Mouse (Mus musculus): ENCODE measurements around the gene Ddx5. TPM values are rescaled to one million over a fixed set of nuclear protein-coding genes. Genes with fewer than 3 reads are reported as not detected.
"Not testable (repeated sequence)": the region's sequence is repeated elsewhere in the genome, so short reads cannot be mapped to it uniquely, and the experiment has no call there.

Ddx5 gene
- polyA plus RNA-seq, 1 experiment: 218 TPM

DNA sequence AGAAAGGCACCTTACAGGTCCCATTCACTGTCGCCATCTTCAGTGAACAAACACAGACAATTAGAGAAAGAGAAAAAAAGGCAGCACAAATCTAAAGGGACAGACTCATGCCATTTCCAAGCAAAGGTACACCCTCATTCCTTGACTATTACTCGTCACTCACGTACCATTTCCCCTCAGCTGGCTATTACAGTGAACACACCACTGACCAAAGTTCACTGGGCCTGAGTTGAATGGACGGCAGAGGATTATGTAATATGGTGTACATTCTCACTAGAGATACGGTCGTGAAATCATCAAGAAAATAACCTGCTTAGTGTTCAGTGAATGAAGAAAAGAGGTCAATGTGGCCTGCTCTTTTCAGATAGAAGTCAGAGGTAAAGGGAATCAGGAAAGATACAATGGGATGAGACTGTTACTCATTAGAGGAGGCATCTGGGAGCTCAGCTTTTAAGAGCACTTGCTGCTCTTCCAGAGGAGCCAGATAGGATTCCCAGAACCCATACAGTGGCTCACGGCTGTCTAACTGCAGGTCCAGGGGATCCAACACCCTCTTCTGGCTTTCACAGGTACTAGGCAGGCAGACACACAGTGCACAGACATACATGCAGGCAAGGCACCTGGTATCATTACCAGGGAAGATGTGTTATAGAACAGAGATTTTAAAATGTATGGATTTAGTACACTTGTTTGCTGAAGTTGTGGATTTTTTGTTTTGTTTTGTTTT is 23.6 kb upstream of the Ddx5 start:
- H3K27me3 ChIP-seq (ENCODE audit: control insufficient read depth, insufficient read depth, insufficient read length): no peaks in the 10 kb centered on the region
- H3ac ChIP-seq (ENCODE audit: control insufficient read depth, insufficient read length, low read depth): no peak overlapping the region
- H3K36me3 ChIP-seq (ENCODE audit: control insufficient read depth, insufficient read depth): peaks cover 73% of the 10 kb centered on the region
- no peaks in the 10 kb centered on the region for H3K79me3 ChIP-seq (ENCODE audit: low read depth)
- TF ChIP-seq CEBPB (IDR thresholded peaks at IDR 0.05; ENCODE audit: low read depth) (no peak), MYOD1 (IDR thresholded peaks at IDR 0.05; ENCODE audit: control insufficient read depth, insufficient read length, low read depth) (no peak), MAX (IDR thresholded peaks at IDR 0.05) (no peak), CTCF (IDR thresholded peaks at IDR 0.05; ENCODE audit: control insufficient read depth, insufficient read depth, insufficient read length) (no peak), USF1 (IDR thresholded peaks at IDR 0.05; ENCODE audit: low read depth) (no peak), FOSL1 (IDR thresholded peaks at IDR 0.05; ENCODE audit: insufficient read depth, low read length, poor library complexity, severe bottlenecking) (no peak), MYOG (IDR thresholded peaks at IDR 0.05; ENCODE audit: control insufficient read depth, extremely low read depth, insufficient read length) (no peak)
- no peak overlapping the region for H3K4me3 ChIP-seq (ENCODE audit: insufficient read depth, poor library complexity, severe bottlenecking)
- H3K79me2 ChIP-seq (ENCODE audit: control insufficient read depth, insufficient read depth): no peaks in the 10 kb centered on the region

DNA sequence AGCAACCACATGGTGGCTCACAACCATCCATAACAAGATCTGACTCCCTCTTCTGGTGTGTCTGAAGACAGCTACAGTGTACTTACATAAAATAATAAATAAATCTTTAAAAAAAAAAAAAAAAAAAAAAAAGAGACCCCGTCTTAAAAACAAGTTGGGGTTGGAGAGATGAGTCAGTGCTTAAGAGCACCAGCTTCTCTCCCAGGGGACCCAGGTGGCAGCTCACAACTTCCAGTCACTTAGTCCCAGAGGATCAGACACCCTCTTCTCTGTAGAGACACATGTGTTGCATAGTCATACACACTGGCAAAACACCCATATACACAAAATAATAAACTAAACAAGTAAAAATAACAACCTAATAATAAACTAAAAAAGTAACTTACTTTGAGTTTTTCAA is 18.5 kb upstream of the Ddx5 start:
- not testable (repeated sequence) for H3ac ChIP-seq (ENCODE audit: control insufficient read depth, insufficient read length, low read depth); H3K79me3 ChIP-seq (ENCODE audit: low read depth); H3K27me3 ChIP-seq (ENCODE audit: control insufficient read depth, insufficient read depth, insufficient read length); H3K79me2 ChIP-seq (ENCODE audit: control insufficient read depth, insufficient read depth); H3K4me3 ChIP-seq (ENCODE audit: insufficient read depth, poor library complexity, severe bottlenecking)
- H3K36me3 ChIP-seq (ENCODE audit: control insufficient read depth, insufficient read depth): peaks cover 56% of the 10 kb centered on the region

DNA sequence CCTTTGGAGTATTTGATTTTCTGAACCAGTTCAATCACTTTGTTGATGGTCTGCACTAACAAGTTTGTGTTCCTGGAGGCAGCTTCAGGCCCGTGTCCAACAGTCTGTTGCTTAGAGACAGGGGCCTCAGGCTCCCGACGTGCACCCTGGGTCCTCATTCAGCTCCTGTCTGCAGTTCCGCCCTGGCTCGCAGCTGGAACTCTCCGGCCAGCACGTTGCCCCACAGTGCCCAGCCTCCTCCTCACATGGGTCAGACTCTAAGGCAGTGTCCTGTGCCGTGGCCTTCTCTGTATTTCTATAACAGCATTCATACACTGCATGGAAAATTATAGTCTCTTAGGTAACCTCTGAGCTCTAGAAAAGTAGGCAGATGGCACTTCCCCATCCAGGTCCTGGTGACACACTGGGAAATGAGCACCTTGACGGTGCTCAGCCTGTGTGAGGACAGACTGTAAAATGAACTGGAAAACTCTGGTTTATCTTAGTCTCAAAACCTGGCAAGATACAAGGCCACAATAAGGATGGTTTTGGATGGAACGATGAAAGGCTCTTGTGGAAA is 13.2 kb upstream of the Ddx5 start:
- Histone ChIP-seq H3K79me3 (ENCODE audit: low read depth) (no peaks in the 10 kb centered on the region), H3K36me3 (ENCODE audit: control insufficient read depth, insufficient read depth) (peaks cover 62% of the 10 kb centered on the region), H3K79me2 (ENCODE audit: control insufficient read depth, insufficient read depth) (no peaks in the 10 kb centered on the region), H3K27me3 (ENCODE audit: control insufficient read depth, insufficient read depth, insufficient read length) (no peaks in the 10 kb centered on the region), H3K4me3 (ENCODE audit: insufficient read depth, poor library complexity, severe bottlenecking) (no peak overlapping the region), H3ac (ENCODE audit: control insufficient read depth, insufficient read length, low read depth) (no peak overlapping the region)
- no peak for TF ChIP-seq USF1 (IDR thresholded peaks at IDR 0.05; ENCODE audit: low read depth)
- no peak for TF ChIP-seq MYOG (IDR thresholded peaks at IDR 0.05; ENCODE audit: control insufficient read depth, extremely low read depth, insufficient read length)
- TF ChIP-seq FOSL1 (IDR thresholded peaks at IDR 0.05; ENCODE audit: insufficient read depth, low read length, poor library complexity, severe bottlenecking): no peak

DNA sequence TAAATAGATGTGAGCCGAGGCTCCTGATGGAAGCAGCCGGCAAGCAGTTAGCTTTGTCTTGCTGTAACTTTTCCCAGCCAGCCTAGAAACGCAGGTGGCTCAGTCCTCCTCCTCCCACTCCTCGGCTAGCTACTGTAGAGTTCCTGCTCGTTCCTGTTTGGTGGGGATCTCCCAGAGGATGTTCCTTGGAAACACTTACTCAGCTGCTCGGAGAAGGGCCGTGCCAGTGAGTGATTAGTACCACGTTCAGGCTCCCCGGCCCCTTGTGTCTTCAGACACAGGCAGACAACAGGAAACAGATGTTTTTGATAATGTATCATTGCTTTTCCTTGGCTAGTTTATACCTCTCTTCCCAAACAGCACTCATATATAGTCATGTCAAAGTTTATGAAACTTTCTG is 6.7 kb upstream of the Ddx5 start:
- H3K79me3 ChIP-seq (ENCODE audit: low read depth): peaks cover 10% of the 10 kb centered on the region
- H3K79me2 ChIP-seq (ENCODE audit: control insufficient read depth, insufficient read depth): peaks cover 22% of the 10 kb centered on the region
- TF ChIP-seq MYOG (IDR thresholded peaks at IDR 0.05; ENCODE audit: control insufficient read depth, extremely low read depth, insufficient read length): no peak
- no peak overlapping the region for H3ac ChIP-seq (ENCODE audit: control insufficient read depth, insufficient read length, low read depth)
- peaks cover 65% of the 10 kb centered on the region for H3K36me3 ChIP-seq (ENCODE audit: control insufficient read depth, insufficient read depth)
- H3K4me3 ChIP-seq (ENCODE audit: insufficient read depth, poor library complexity, severe bottlenecking): no peak overlapping the region
- no peaks in the 10 kb centered on the region for H3K27me3 ChIP-seq (ENCODE audit: control insufficient read depth, insufficient read depth, insufficient read length)

DNA sequence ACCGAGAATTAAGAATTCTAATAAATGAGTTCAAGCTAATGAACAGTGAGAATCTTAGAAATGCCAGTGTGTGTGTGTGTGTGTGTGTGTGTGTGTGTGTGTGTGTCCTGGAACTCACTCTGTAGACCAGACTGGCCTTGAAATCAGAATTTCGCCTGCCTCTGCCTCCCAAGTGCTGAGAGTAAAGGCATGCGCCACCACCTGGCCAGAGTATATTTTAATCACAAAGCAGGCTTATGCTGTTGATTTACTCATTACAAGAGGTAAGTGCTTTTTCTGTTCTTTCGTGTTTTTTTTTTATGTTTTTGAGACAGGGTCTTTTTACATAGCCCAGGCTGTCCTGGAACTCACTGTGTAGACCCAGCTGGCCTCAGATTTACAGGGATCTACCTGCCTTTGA is 4.9 kb upstream of the Ddx5 start:
- TF ChIP-seq CEBPB (IDR thresholded peaks at IDR 0.05; ENCODE audit: low read depth): no peak
- no peak for TF ChIP-seq MYOD1 (IDR thresholded peaks at IDR 0.05; ENCODE audit: control insufficient read depth, insufficient read length, low read depth)
- TF ChIP-seq CTCF (IDR thresholded peaks at IDR 0.05; ENCODE audit: control insufficient read depth, insufficient read depth, insufficient read length): no peak
- no peak for TF ChIP-seq USF1 (IDR thresholded peaks at IDR 0.05; ENCODE audit: low read depth)
- TF ChIP-seq MAX (IDR thresholded peaks at IDR 0.05): no peak
- TF ChIP-seq FOSL1 (IDR thresholded peaks at IDR 0.05; ENCODE audit: insufficient read depth, low read length, poor library complexity, severe bottlenecking): no peak
- TF ChIP-seq MYOG (IDR thresholded peaks at IDR 0.05; ENCODE audit: control insufficient read depth, extremely low read depth, insufficient read length): no peak
- no peak overlapping the region for H3ac ChIP-seq (ENCODE audit: control insufficient read depth, insufficient read length, low read depth)
- no peaks in the 10 kb centered on the region for H3K27me3 ChIP-seq (ENCODE audit: control insufficient read depth, insufficient read depth, insufficient read length)
- H3K79me3 ChIP-seq (ENCODE audit: low read depth): peaks cover 23% of the 10 kb centered on the region
- H3K79me2 ChIP-seq (ENCODE audit: control insufficient read depth, insufficient read depth): peaks cover 37% of the 10 kb centered on the region
- peaks cover 53% of the 10 kb centered on the region for H3K36me3 ChIP-seq (ENCODE audit: control insufficient read depth, insufficient read depth)
- no peak overlapping the region for H3K4me3 ChIP-seq (ENCODE audit: insufficient read depth, poor library complexity, severe bottlenecking)

DNA sequence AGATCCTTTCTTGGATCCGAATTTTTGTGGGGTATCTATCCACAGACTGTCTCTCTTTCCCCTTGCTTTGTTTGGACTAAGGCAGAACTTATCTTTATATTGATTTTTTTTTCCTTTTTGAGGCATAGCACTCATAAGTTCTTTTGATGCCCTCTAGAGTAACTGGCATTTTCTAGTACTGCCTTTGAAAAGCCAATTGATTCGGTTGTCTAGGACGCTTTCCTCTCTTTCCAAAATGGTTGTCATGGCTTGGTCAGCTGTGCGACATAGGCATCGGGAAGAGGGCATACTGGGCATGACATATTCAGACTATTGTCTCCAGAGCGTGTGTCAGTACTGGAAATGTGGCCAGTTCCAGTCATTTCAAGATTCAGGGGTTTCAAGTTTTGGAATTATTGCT is 664 bp upstream of the Ddx5 start:
- TF ChIP-seq USF1 (IDR thresholded peaks at IDR 0.05; ENCODE audit: low read depth) (no peak), MAX (IDR thresholded peaks at IDR 0.05) (no peak), FOSL1 (IDR thresholded peaks at IDR 0.05; ENCODE audit: insufficient read depth, low read length, poor library complexity, severe bottlenecking) (no peak), MYOG (IDR thresholded peaks at IDR 0.05; ENCODE audit: control insufficient read depth, extremely low read depth, insufficient read length) (no peak), CEBPB (IDR thresholded peaks at IDR 0.05; ENCODE audit: low read depth) (no peak), CTCF (IDR thresholded peaks at IDR 0.05; ENCODE audit: control insufficient read depth, insufficient read depth, insufficient read length) (no peak), MYOD1 (IDR thresholded peaks at IDR 0.05; ENCODE audit: control insufficient read depth, insufficient read length, low read depth) (no peak)
- peak overlapping the region; percentile 95 for H3K4me3 ChIP-seq (ENCODE audit: insufficient read depth, poor library complexity, severe bottlenecking)
- H3K79me2 ChIP-seq (ENCODE audit: control insufficient read depth, insufficient read depth): peaks cover 74% of the 10 kb centered on the region
- no peaks in the 10 kb centered on the region for H3K27me3 ChIP-seq (ENCODE audit: control insufficient read depth, insufficient read depth, insufficient read length)
- peaks cover 42% of the 10 kb centered on the region for H3K36me3 ChIP-seq (ENCODE audit: control insufficient read depth, insufficient read depth)
- H3ac ChIP-seq (ENCODE audit: control insufficient read depth, insufficient read length, low read depth): peak overlapping the region; percentile 83
- H3K79me3 ChIP-seq (ENCODE audit: low read depth): peaks cover 58% of the 10 kb centered on the region
